In the genomic region with DNA sequence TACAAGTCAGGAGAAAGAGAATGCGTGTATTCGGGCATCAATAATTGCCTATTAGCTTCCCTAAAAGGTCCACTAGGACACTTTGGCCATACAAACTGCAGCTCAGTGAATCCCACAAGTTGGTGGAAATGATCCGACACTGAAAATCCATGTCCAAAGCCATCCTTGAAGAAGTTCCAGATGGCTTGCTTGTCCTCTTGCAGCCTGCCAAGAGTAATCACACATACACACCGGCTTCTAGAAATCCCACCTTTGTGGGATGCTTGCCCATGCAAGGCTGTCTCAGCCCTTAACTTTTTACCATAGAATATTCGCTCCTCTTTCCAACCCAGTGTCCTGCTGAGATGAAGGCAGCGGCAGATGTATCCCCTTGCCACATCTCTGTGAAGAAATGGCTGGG, we compare ENCODE assay signal across 20 mouse cellular contexts.
A peak's percentile ranks its signal among the peaks of the same experiment; 100 is the strongest.
DNase-seq lines count a peak whose midpoint lies in the region; ATAC-seq and TF ChIP-seq lines count a peak whose summit lies in the region.
"Had no signal": no experiment of that assay in that cellular context is flagged by ENCODE, and none has a peak within 500 bp of the region (broad histone marks: within the 10 kb centered on the region; RNA-seq: fewer than 3 reads in every experiment).

No protein-coding gene starts in this region.

- H3K9me3 ChIP-seq in forebrain, embryonic 15.5 days = no peaks in the 10 kb centered on the region
- no peaks in the 10 kb centered on the region for H3K9me3 ChIP-seq in forebrain, embryonic 11.5 days (ENCODE audit: control insufficient read depth, low read length)
- H3K9me3 ChIP-seq in midbrain, embryonic 14.5 days (ENCODE audit: control insufficient read depth, low read length) = no peaks in the 10 kb centered on the region
- H3K9me3 ChIP-seq in midbrain, embryonic 11.5 days (ENCODE audit: control insufficient read depth, low read length) = no peaks in the 10 kb centered on the region
- no peaks in the 10 kb centered on the region for H3K9me3 ChIP-seq in hindbrain, embryonic 15.5 days
- H3K9me3 ChIP-seq: embryonic facial prominence, embryonic 15.5 days; heart, embryonic 13.5 days had no signal

- H3K4me3 ChIP-seq in forebrain, embryonic 15.5 days = no peak overlapping the region
- no peak overlapping the region for H3K4me3 ChIP-seq in forebrain, embryonic 11.5 days (ENCODE audit: low read depth, low read length)
- H3K4me3 ChIP-seq in midbrain, embryonic 14.5 days (replicated peaks; ENCODE audit: low read depth, low read length) = no peak overlapping the region
- H3K4me3 ChIP-seq in midbrain, embryonic 11.5 days (ENCODE audit: low read depth, low read length) = no peak overlapping the region
- H3K4me3 ChIP-seq in hindbrain, embryonic 15.5 days = no peak overlapping the region
- H3K4me3 ChIP-seq in layer of hippocampus, adult 2 months = no peak overlapping the region
- H3K4me3 ChIP-seq: embryonic facial prominence, embryonic 15.5 days; heart, adult 2 months; heart, embryonic 13.5 days; myocyte had no signal

- H3K4me1 ChIP-seq in forebrain, embryonic 15.5 days = peaks cover 31% of the 10 kb centered on the region
- H3K4me1 ChIP-seq in forebrain, embryonic 11.5 days (replicated peaks; ENCODE audit: control insufficient read depth, insufficient read depth, low read length) = peaks cover 8% of the 10 kb centered on the region; the same call in 1 of the 2 replicates
- peaks cover 7% of the 10 kb centered on the region for H3K4me1 ChIP-seq in midbrain, embryonic 14.5 days (ENCODE audit: control insufficient read depth, insufficient read depth, low read length)
- peaks cover 15% of the 10 kb centered on the region; the same call in 1 of the 2 replicates for H3K4me1 ChIP-seq in midbrain, embryonic 11.5 days (ENCODE audit: control insufficient read depth, insufficient read depth, low read length)
- H3K4me1 ChIP-seq in hindbrain, embryonic 15.5 days (replicated peaks) = peaks cover 13% of the 10 kb centered on the region
- H3K4me1 ChIP-seq: heart, embryonic 13.5 days had no signal

- no peak overlapping the region for H3K4me2 ChIP-seq in forebrain, embryonic 15.5 days (replicated peaks)
- H3K4me2 ChIP-seq in forebrain, embryonic 11.5 days (ENCODE audit: low read depth, low read length, severe bottlenecking) = no peak overlapping the region
- H3K4me2 ChIP-seq in midbrain, embryonic 14.5 days (ENCODE audit: low read length) = no peak overlapping the region
- H3K4me2 ChIP-seq in midbrain, embryonic 11.5 days = no peak overlapping the region
- H3K4me2 ChIP-seq in hindbrain, embryonic 15.5 days = no peak overlapping the region
- H3K4me2 ChIP-seq: embryonic facial prominence, embryonic 15.5 days; heart, embryonic 13.5 days had no signal

- no peak for ATAC-seq in forebrain, embryonic 15.5 days (replicated peaks)
- ATAC-seq in forebrain, embryonic 11.5 days (replicated peaks; ENCODE audit: low FRiP score) = no peak
- no peak for ATAC-seq in midbrain, embryonic 14.5 days (ENCODE audit: low FRiP score, low TSS enrichment)
- no peak for ATAC-seq in midbrain, embryonic 11.5 days (ENCODE audit: low FRiP score)
- ATAC-seq in hindbrain, embryonic 15.5 days (ENCODE audit: low FRiP score, low read depth) = no peak

- H3K9ac ChIP-seq in forebrain, embryonic 15.5 days (replicated peaks) = no peak overlapping the region
- H3K9ac ChIP-seq in forebrain, embryonic 11.5 days (ENCODE audit: low read length) = no peak overlapping the region
- no peak overlapping the region for H3K9ac ChIP-seq in midbrain, embryonic 14.5 days (replicated peaks; ENCODE audit: low read length)
- H3K9ac ChIP-seq in midbrain, embryonic 11.5 days (ENCODE audit: low read length) = no peak overlapping the region
- no peak overlapping the region for H3K9ac ChIP-seq in hindbrain, embryonic 15.5 days
- H3K9ac ChIP-seq: embryonic facial prominence, embryonic 15.5 days; heart, embryonic 13.5 days had no signal

- no peaks in the 10 kb centered on the region for H3K36me3 ChIP-seq in forebrain, embryonic 15.5 days
- no peaks in the 10 kb centered on the region for H3K36me3 ChIP-seq in forebrain, embryonic 11.5 days (ENCODE audit: control insufficient read depth, insufficient read depth, low read length)
- H3K36me3 ChIP-seq in midbrain, embryonic 14.5 days (ENCODE audit: control insufficient read depth, insufficient read depth, low read length) = no peaks in the 10 kb centered on the region
- no peaks in the 10 kb centered on the region for H3K36me3 ChIP-seq in midbrain, embryonic 11.5 days (ENCODE audit: control insufficient read depth, insufficient read depth, low read length)
- H3K36me3 ChIP-seq in hindbrain, embryonic 15.5 days = no peaks in the 10 kb centered on the region
- H3K36me3 ChIP-seq: embryonic facial prominence, embryonic 15.5 days; heart, embryonic 13.5 days had no signal

- DNase-seq in forebrain, embryonic 11.5 days (ENCODE audit: low spot score) = no peak
- DNase-seq in midbrain, embryonic 14.5 days = no peak
- DNase-seq in midbrain, embryonic 11.5 days (ENCODE audit: low spot score, missing footprints) = no peak
- peak; percentile 24 for DNase-seq in retina, postnatal 1 day
- DNase-seq in layer of hippocampus, adult 2 months (ENCODE audit: low spot score in 2 of 2) = no peak
- DNase-seq: adrenal gland, adult 2 months; cerebellum, adult 2 months; gastrocnemius, postnatal 36 days; heart, adult 2 months; heart, postnatal 36 days; kidney, adult 2 months; kidney, postnatal 10 days; lung, postnatal 4 days; right cerebral cortex, postnatal 14 days; spleen, adult 18-20 months had no signal

- no peak for TF ChIP-seq CTCF in layer of hippocampus, adult 2 months (conservative IDR thresholded peaks at IDR 0.05)

- 0 out of 2 replicates have a peak overlapping the region, but pooled peaks have one; percentile 23 for H3K27ac ChIP-seq in forebrain, embryonic 15.5 days (replicated peaks)
- no peak overlapping the region for H3K27ac ChIP-seq in forebrain, embryonic 11.5 days (ENCODE audit: low read depth, low read length)
- 0 out of 2 replicates have a peak overlapping the region, but pooled peaks have one; percentile 43 for H3K27ac ChIP-seq in midbrain, embryonic 14.5 days (replicated peaks; ENCODE audit: low read depth, low read length)
- no peak overlapping the region for H3K27ac ChIP-seq in midbrain, embryonic 11.5 days (ENCODE audit: low read depth, low read length)
- 0 out of 2 replicates have a peak overlapping the region, but pooled peaks have one; percentile 1 for H3K27ac ChIP-seq in hindbrain, embryonic 15.5 days (replicated peaks)
- no peak overlapping the region for H3K27ac ChIP-seq in layer of hippocampus, adult 2 months
- H3K27ac ChIP-seq: embryonic facial prominence, embryonic 15.5 days; heart, adult 2 months; heart, embryonic 13.5 days had no signal

- no peaks in the 10 kb centered on the region for H3K27me3 ChIP-seq in forebrain, embryonic 15.5 days
- no peaks in the 10 kb centered on the region for H3K27me3 ChIP-seq in forebrain, embryonic 11.5 days (ENCODE audit: control insufficient read depth, insufficient read depth, low read length)
- peaks cover 26% of the 10 kb centered on the region; the same call in 1 of the 2 replicates for H3K27me3 ChIP-seq in midbrain, embryonic 14.5 days (ENCODE audit: control insufficient read depth, insufficient read depth, low read length)
- 0 out of 2 replicates have a peak, but pooled peaks cover 2% of the 10 kb centered on the region for H3K27me3 ChIP-seq in midbrain, embryonic 11.5 days (ENCODE audit: control insufficient read depth, insufficient read depth, low read length)
- H3K27me3 ChIP-seq in hindbrain, embryonic 15.5 days = peaks cover 12% of the 10 kb centered on the region
- H3K27me3 ChIP-seq: embryonic facial prominence, embryonic 15.5 days; heart, embryonic 13.5 days had no signal

- WGBS in forebrain, embryonic 15.5 days = 51% methylated on average over 6 of the region's 6 CpGs
- WGBS in forebrain, embryonic 11.5 days = 65% methylated on average over 6 of the region's 6 CpGs
- WGBS in midbrain, embryonic 14.5 days = 67% methylated on average over 6 of the region's 6 CpGs
- 74% methylated on average over 6 of the region's 6 CpGs for WGBS in midbrain, embryonic 11.5 days
- 42% methylated on average over 6 of the region's 6 CpGs for WGBS in hindbrain, embryonic 15.5 days

Comparison
In these comparisons a context has a peak if more than half of its experiments do, and no peak if none do; other contexts are left out.
1. H3K27ac ChIP-seq: peak in forebrain, embryonic 15.5 days (single experiment), midbrain, embryonic 14.5 days (single experiment) and hindbrain, embryonic 15.5 days (single experiment); none in forebrain, embryonic 11.5 days (single experiment), midbrain, embryonic 11.5 days (single experiment) and layer of hippocampus, adult 2 months (single experiment).